Mouse (Mus musculus) urinary bladder, postnatal 4 days (tissue): ENCODE data around the gene Kcnj6.
"Not testable (repeated sequence)": the region's sequence is repeated elsewhere in the genome, so short reads cannot be mapped to it uniquely, and the experiment has no call there.

Source experiments
- DNase-seq, 2 experiments: peaks; one replicate each; pipeline ENCODE4 v3.0.0; 2021 to 2022; ENCODE audit warnings: low spot score in 2 of 2

The Kcnj6 gene

GRCm38 (mm10) chr16:94852407-94853160 is 144.9 kb downstream of the Kcnj6 start:
- DNase-seq, result no peak

GRCm38 (mm10) chr16:94850393-94850792 is 147.1 kb downstream of the Kcnj6 start:
- no peak for DNase-seq

- no peak for DNase-seq
Observed at GRCm38 (mm10) chr16:94845996-94846395, 151.5 kb downstream of the Kcnj6 start.

GRCm38 (mm10) chr16:94844769-94845168 is 152.7 kb downstream of the Kcnj6 start:
- no peak for DNase-seq

GRCm38 (mm10) chr16:94839398-94839797 is 158.1 kb downstream of the Kcnj6 start:
- no peak for DNase-seq

GRCm38 (mm10) chr16:94837881-94838280 is 159.6 kb downstream of the Kcnj6 start:
- DNase-seq, result no peak

- no peak for DNase-seq
Observed at GRCm38 (mm10) chr16:94834502-94834901, 163.0 kb downstream of the Kcnj6 start.

- no peak for DNase-seq
Observed at GRCm38 (mm10) chr16:94828166-94828565, 169.3 kb downstream of the Kcnj6 start.

- DNase-seq, result no peak
Observed at GRCm38 (mm10) chr16:94827092-94827585, 170.4 kb downstream of the Kcnj6 start.

GRCm38 (mm10) chr16:94825274-94825673 is 172.2 kb downstream of the Kcnj6 start:
- DNase-seq, result no peak

- DNase-seq, result no peak
Observed at GRCm38 (mm10) chr16:94822611-94823010, 174.9 kb downstream of the Kcnj6 start.

- DNase-seq, result no peak
Observed at GRCm38 (mm10) chr16:94821610-94822009, 175.9 kb downstream of the Kcnj6 start.

- no peak for DNase-seq
Observed at GRCm38 (mm10) chr16:94816391-94816790, 181.1 kb downstream of the Kcnj6 start.

- no peak for DNase-seq
Observed at GRCm38 (mm10) chr16:94815891-94816290, 181.6 kb downstream of the Kcnj6 start.

- not testable (repeated sequence) for DNase-seq
Observed at GRCm38 (mm10) chr16:94809286-94809685, 188.2 kb downstream of the Kcnj6 start.

- DNase-seq, result no peak
Observed at GRCm38 (mm10) chr16:94798241-94798640, 199.3 kb downstream of the Kcnj6 start.

- DNase-seq, result no peak
Observed at GRCm38 (mm10) chr16:94797366-94797765, 200.1 kb downstream of the Kcnj6 start.

- DNase-seq, result no peak
Observed at GRCm38 (mm10) chr16:94793041-94793440, 204.5 kb downstream of the Kcnj6 start.

GRCm38 (mm10) chr16:94789958-94790357 is 207.5 kb downstream of the Kcnj6 start:
- no peak for DNase-seq

- no peak for DNase-seq
Observed at GRCm38 (mm10) chr16:94788716-94789115, 208.8 kb downstream of the Kcnj6 start.

- DNase-seq, result peak in 1 of 2 experiments; percentile 74
Observed at GRCm38 (mm10) chr16:94788165-94788564, 209.3 kb downstream of the Kcnj6 start.

GRCm38 (mm10) chr16:94785873-94786272 is 211.6 kb downstream of the Kcnj6 start:
- no peak for DNase-seq

GRCm38 (mm10) chr16:94783696-94784095 is 213.8 kb downstream of the Kcnj6 start:
- no peak for DNase-seq
